Mouse (Mus musculus) liver, adult 2 months (tissue): Measurements from ENCODE around the gene Amdhd1. TPM values are rescaled to one million over a fixed set of nuclear protein-coding genes. Genes with fewer than 3 reads are reported as not detected.
A peak's percentile ranks its signal among the peaks of the same experiment; 100 is the strongest.

ENCODE experiments used
- DNase-seq: peaks from one replicate; pipeline ENCODE4 v3.0.0-alpha.2; 2011; ENCODE audit warnings: low read depth, low spot score; ENCODE audit errors: extremely low read depth
- H3K27ac ChIP-seq: fragments of 200-500 bp; replicated peaks from 2 replicates; pipeline ENCODE4 v1.5.1; 2012; ENCODE audit warnings: low read depth, mild to moderate bottlenecking, control low read depth, inconsistent platforms, low read length; ENCODE audit not compliant: insufficient read depth
- H3K27me3 ChIP-seq: fragments of 200-500 bp; 2 replicates; pipeline ENCODE4 v1.6.1; 2012; ENCODE audit warnings: mild to moderate bottlenecking, moderate library complexity, low read length, inconsistent platforms; ENCODE audit not compliant: control insufficient read depth, insufficient read depth
- H3K36me3 ChIP-seq: fragments of 200-500 bp; 2 replicates; pipeline ENCODE4 v1.6.1; 2012; ENCODE audit warnings: low read length, inconsistent platforms; ENCODE audit not compliant: control insufficient read depth, insufficient read depth
- H3K4me1 ChIP-seq: fragments of 200-500 bp; 2 replicates; pipeline ENCODE4 v1.6.1; 2011; ENCODE audit warnings: low read length; ENCODE audit not compliant: control insufficient read depth, insufficient read depth
- H3K4me3 ChIP-seq: fragments of 200-500 bp; 2 replicates; pipeline ENCODE4 v1.5.1; 2011; ENCODE audit warnings: low read depth, mild to moderate bottlenecking, control low read depth, low read length, moderate library complexity; ENCODE audit not compliant: insufficient read depth
- H3K79me2 ChIP-seq: fragments of 200-500 bp; 2 replicates; pipeline ENCODE4 v1.6.1; 2012; ENCODE audit warnings: inconsistent platforms, mild to moderate bottlenecking, low read length, moderate library complexity; ENCODE audit not compliant: control insufficient read depth, insufficient read depth
- H3K9ac ChIP-seq: fragments of 200-500 bp; 2 replicates; pipeline ENCODE4 v1.6.1; 2012; ENCODE audit warnings: low read depth, mild to moderate bottlenecking, control low read depth, inconsistent platforms, low read length
- CTCF ChIP-seq: fragments of 200-500 bp; IDR thresholded peaks from 2 replicates; pipeline ENCODE4 v1.5.1; 2011; ENCODE audit warnings: low read depth, low read length, control low read depth
- POLR2A ChIP-seq: fragments of 200-500 bp; IDR thresholded peaks from 2 replicates; pipeline ENCODE4 v1.6.1; 2011; ENCODE audit warnings: low read length, control low read depth; ENCODE audit not compliant: insufficient read depth; ENCODE audit errors: extremely low read depth
- WGBS: fragments of 180-500 bp; shearing (Covaris S2); methylation state at CpG from one replicate; pipeline ENCODE4 v1.1.7; 2018; 5-methylcytosine and 5-hydroxymethylcytosine counted together
- polyA plus RNA-seq: library from polyadenylated mRNA; depleted of rRNA; stranded (reverse); fragments of >200 nt; gene quantifications from 2 replicates; pipeline ENCODE4 v1.2.3, GENCODE M21; 2012
- total RNA-seq: library from RNA; depleted of rRNA; stranded (reverse); fragments of >200 nt; gene quantifications from 2 replicates; pipeline ENCODE4 v1.2.3, GENCODE M21; 2014

Amdhd1 gene
- total and polyA plus RNA-seq, 2 experiments: 185 to 233 TPM

DNA sequence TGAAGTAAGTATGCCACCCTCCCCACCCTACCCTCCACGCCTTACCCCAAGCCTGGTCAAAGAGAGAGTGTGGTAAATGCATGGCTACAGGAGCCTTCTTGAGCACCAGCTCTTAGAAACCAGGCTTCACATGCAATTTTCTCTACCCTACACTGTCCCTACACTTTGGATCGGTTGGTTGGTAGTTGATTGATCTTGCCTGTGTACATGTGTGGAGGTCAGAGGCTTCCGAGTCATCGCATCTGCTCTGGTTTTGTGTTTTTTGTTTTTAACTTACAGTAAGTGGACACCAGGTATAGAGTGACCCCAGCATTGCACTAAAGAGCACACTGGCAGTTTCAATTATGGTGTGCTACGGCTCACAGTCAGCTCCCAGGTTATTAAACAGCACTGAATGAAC, 4.3 kb upstream of the Amdhd1 start:
- Histone ChIP-seq H3K27ac (peak overlapping the region; percentile 78), H3K79me2 (no peaks in the 10 kb centered on the region), H3K36me3 (no peaks in the 10 kb centered on the region), H3K4me3 (no peak overlapping the region), H3K9ac (0 out of 2 replicates have a peak overlapping the region, but pooled peaks have one; percentile 36), H3K4me1 (peaks cover 13% of the 10 kb centered on the region), H3K27me3 (no peaks in the 10 kb centered on the region)
- DNase-seq: peak; percentile 61
- TF ChIP-seq POLR2A (no peak), CTCF (no peak)
- WGBS: 32% methylated on average over 5 of the region's 5 CpGs

DNA sequence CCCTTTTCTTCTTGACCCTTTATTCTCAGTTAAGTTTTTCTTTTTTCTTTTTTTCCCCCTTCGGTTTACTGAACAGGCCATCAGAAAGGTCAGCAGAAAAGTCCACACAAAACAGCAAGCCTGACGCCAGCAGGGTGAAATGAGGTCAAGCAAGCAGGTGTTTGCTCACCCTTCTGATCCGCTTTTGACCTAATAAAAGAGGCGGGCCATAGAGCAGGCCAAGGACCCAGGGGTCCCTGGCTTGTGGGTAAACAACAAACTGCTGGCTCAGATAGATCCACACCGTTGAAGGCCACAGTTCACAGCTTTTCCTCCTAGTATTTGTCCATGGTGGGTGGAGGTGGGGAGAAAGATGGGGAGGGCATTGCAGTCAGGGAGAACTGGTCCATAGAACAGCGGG, 3.3 kb upstream of the Amdhd1 start:
- Histone ChIP-seq H3K9ac (no peak overlapping the region), H3K27ac (peak overlapping the region; percentile 74), H3K79me2 (no peaks in the 10 kb centered on the region), H3K4me3 (no peak overlapping the region), H3K4me1 (peaks cover 13% of the 10 kb centered on the region), H3K36me3 (no peaks in the 10 kb centered on the region), H3K27me3 (no peaks in the 10 kb centered on the region)
- DNase-seq: peak; percentile 97
- 20% methylated on average over 6 of the region's 6 CpGs for WGBS
- TF ChIP-seq CTCF (no peak), POLR2A (no peak)

DNA sequence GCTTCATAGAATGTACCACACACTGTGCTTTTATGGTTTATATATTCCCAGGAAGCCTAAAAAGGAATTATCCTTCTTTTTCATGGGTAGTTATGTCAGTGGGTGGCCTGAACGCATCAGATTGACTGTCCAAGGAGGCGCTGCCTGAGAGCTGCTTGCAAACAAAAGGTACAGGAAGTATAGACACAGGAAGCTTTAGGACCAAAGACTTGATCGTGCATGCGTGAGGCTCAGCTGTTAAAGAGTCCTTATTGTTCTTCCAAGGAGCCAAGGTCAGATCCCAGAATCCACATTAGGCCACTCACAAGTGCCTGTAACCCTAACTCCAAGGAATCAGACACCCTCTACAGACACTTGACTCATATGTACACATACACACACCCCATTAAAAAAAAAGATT, 2.5 kb upstream of the Amdhd1 start:
- TF ChIP-seq CTCF (no peak), POLR2A (no peak)
- 81% methylated on average over 4 of the region's 4 CpGs for WGBS

GRCm38 (mm10) chr10:93541585-93541984, 1.8 kb upstream of the Amdhd1 start:
- TF ChIP-seq CTCF (no peak), POLR2A (no peak)
- Histone ChIP-seq H3K4me1 (peaks cover 21% of the 10 kb centered on the region), H3K27ac (no peak overlapping the region), H3K79me2 (no peaks in the 10 kb centered on the region), H3K9ac (no peak overlapping the region), H3K27me3 (no peaks in the 10 kb centered on the region), H3K4me3 (no peak overlapping the region), H3K36me3 (no peaks in the 10 kb centered on the region)
- WGBS: 89% methylated on average over 1 of the region's 1 CpGs
- DNase-seq: no peak

More for the DNA sequence above, 2.5 kb upstream of the Amdhd1 start:
- Histone ChIP-seq H3K27me3 (no peaks in the 10 kb centered on the region), H3K79me2 (no peaks in the 10 kb centered on the region), H3K4me3 (no peak overlapping the region), H3K9ac (no peak overlapping the region), H3K36me3 (no peaks in the 10 kb centered on the region), H3K27ac (peak overlapping the region; percentile 46), H3K4me1 (peaks cover 17% of the 10 kb centered on the region)
- no peak for DNase-seq

DNA sequence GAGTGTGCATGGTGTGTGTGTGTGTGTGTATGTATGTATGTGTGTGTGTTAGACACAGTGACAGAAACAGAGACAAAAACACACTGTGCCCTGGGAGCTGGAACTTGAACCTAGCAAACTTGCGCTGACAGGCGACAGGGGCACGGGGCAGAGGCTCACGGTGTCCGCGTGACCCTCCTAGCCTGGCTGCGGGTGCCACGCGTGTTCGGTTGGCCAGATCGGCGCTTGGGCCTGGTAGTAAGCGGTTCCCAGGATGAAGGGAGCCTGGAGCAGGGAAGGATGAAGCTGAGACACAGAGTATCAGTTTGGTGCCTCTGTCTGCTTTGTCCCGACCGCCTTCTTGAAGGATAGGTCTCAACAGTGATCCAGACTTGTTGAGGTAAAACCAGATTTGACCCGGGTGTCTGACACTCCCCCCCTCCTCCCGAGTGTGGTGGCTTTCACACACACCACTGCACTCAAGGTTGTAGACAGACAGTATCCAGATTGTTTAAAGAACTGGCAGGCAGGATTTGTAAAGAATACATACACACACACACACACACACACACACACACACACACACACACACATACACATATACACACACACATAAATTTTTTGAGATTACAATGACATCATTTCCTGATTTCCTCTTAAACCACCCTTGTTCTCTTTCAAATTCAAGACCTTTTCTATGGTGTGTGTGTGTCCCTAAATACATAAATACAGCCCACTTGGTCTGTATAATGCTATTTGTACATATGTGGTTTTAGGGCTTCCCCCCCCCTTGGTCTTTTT, 788 bp upstream of the Amdhd1 start, which contains the start of gene Ccdc38:
Ccdc38 (plus strand) TSS at position 202 of the 780 bp plus-strand sequence.
- H3K36me3 ChIP-seq: peaks cover 2% of the 10 kb centered on the region; the same call in 1 of the 2 replicates
- H3K79me2 ChIP-seq: no peaks in the 10 kb centered on the region
- H3K27ac ChIP-seq: peak within 1 kb of the TSS; percentile 92
- peaks cover 23% of the 10 kb centered on the region for H3K4me1 ChIP-seq
- 18% methylated on average over 17 of the region's 17 CpGs for WGBS
- peak; percentile 91 for DNase-seq
- no peaks in the 10 kb centered on the region for H3K27me3 ChIP-seq
- H3K4me3 ChIP-seq: peak within 1 kb of the TSS; percentile 63
- TF ChIP-seq POLR2A (no peak), CTCF (no peak)
- H3K9ac ChIP-seq: peak within 1 kb of the TSS; percentile 80

GRCm38 (mm10) chr10:93538818-93539217, 1.0 kb downstream of the Amdhd1 start:
- Histone ChIP-seq H3K27ac (peak overlapping the region; percentile 83), H3K27me3 (no peaks in the 10 kb centered on the region), H3K4me1 (peaks cover 24% of the 10 kb centered on the region), H3K36me3 (peaks cover 2% of the 10 kb centered on the region; the same call in 1 of the 2 replicates), H3K79me2 (no peaks in the 10 kb centered on the region), H3K9ac (peak overlapping the region; percentile 25; the same call in 1 of the 2 replicates), H3K4me3 (no peak overlapping the region; the same call in none of the 2 replicates)
- WGBS: 21% methylated on average over 6 of the region's 6 CpGs
- DNase-seq: peak; percentile 96
- TF ChIP-seq POLR2A: no peak
- no peak for TF ChIP-seq CTCF
